Mouse (Mus musculus): Measurements from ENCODE around the gene Slc30a10. TPM values are rescaled to one million over a fixed set of nuclear protein-coding genes. Genes with fewer than 3 reads are reported as not detected.

The Slc30a10 gene
- polyA plus RNA-seq, 1 experiment, result 12.0 TPM

- no peak overlapping the region for H3K4me3 ChIP-seq (ENCODE audit: insufficient read depth, low read length)
- no peaks in the 10 kb centered on the region for H3K4me1 ChIP-seq (ENCODE audit: control insufficient read depth, insufficient read depth, low read length)
- H3K27ac ChIP-seq (ENCODE audit: insufficient read depth, low read length), result no peak overlapping the region
- TF ChIP-seq CTCF (IDR thresholded peaks at IDR 0.05; ENCODE audit: extremely low read depth, insufficient read depth, low read length) (peak; percentile 64; the same call in 1 of the 2 replicates), POLR2A (IDR thresholded peaks at IDR 0.05; ENCODE audit: extremely low read depth, insufficient read depth, low read length) (no peak)
Observed at GRCm38 (mm10) chr1:185501801-185502340, 47.2 kb downstream of the Slc30a10 start.

DNA sequence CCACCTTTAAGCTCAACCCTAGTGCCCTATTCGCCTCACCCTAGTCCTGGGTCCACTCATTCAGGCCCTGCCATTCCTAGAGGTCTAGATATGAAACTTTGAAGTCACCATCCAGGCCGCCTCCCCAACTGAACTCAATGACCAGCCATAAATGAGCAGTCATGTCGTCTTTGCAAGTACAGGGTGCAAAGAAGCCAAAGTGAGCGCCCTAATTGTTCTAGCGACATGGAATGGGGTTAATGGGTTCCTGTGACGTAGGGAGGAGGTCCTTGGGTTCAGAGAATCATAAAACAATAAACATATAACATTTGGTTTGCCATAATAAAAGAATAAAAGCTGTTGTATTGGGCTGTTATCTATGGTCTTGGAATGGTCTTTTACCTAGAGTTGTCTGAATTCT is 47.9 kb downstream of the Slc30a10 start:
- H3K4me3 ChIP-seq (ENCODE audit: insufficient read depth, low read length), result no peak overlapping the region
- no peak overlapping the region for H3K27ac ChIP-seq (ENCODE audit: insufficient read depth, low read length)
- no peak for TF ChIP-seq POLR2A (IDR thresholded peaks at IDR 0.05; ENCODE audit: extremely low read depth, insufficient read depth, low read length)
- no peak for TF ChIP-seq CTCF (IDR thresholded peaks at IDR 0.05; ENCODE audit: extremely low read depth, insufficient read depth, low read length)
- H3K4me1 ChIP-seq (ENCODE audit: control insufficient read depth, insufficient read depth, low read length), result no peaks in the 10 kb centered on the region

GRCm38 (mm10) chr1:185509042-185509441 is 54.4 kb downstream of the Slc30a10 start:
- no peak overlapping the region for H3K4me3 ChIP-seq (ENCODE audit: insufficient read depth, low read length)
- H3K27ac ChIP-seq (ENCODE audit: insufficient read depth, low read length), result no peak overlapping the region
- H3K4me1 ChIP-seq (ENCODE audit: control insufficient read depth, insufficient read depth, low read length), result no peaks in the 10 kb centered on the region
- TF ChIP-seq CTCF (IDR thresholded peaks at IDR 0.05; ENCODE audit: extremely low read depth, insufficient read depth, low read length) (no peak), POLR2A (IDR thresholded peaks at IDR 0.05; ENCODE audit: extremely low read depth, insufficient read depth, low read length) (no peak)

DNA sequence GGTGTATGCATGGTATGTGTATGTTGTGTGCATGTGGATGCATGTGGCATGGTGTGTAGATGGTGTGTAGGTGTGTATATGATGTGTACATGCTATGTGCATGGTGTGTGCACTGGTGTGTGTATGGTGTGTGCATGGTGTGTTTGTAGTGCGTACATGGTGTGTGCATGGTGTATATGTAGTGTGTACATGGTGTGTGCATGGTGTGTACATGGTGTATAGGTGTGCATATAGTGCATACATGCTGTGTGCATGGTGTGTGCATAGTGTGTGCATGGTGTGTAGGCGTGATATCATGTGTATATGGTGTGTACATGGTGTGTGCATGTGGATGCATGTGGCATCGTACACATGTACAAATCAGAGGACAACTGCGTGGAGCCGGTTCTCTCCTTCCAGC is 56.7 kb downstream of the Slc30a10 start:
- no peak for TF ChIP-seq POLR2A (IDR thresholded peaks at IDR 0.05; ENCODE audit: extremely low read depth, insufficient read depth, low read length)
- TF ChIP-seq CTCF (IDR thresholded peaks at IDR 0.05; ENCODE audit: extremely low read depth, insufficient read depth, low read length), result no peak

GRCm38 (mm10) chr1:185515526-185515979 is 60.9 kb downstream of the Slc30a10 start:
- H3K27ac ChIP-seq (ENCODE audit: insufficient read depth, low read length), result no peak overlapping the region
- H3K4me3 ChIP-seq (ENCODE audit: insufficient read depth, low read length), result no peak overlapping the region
- TF ChIP-seq POLR2A (IDR thresholded peaks at IDR 0.05; ENCODE audit: extremely low read depth, insufficient read depth, low read length), result no peak
- no peak for TF ChIP-seq CTCF (IDR thresholded peaks at IDR 0.05; ENCODE audit: extremely low read depth, insufficient read depth, low read length)
- H3K4me1 ChIP-seq (ENCODE audit: control insufficient read depth, insufficient read depth, low read length), result no peaks in the 10 kb centered on the region

More for the DNA sequence above, 56.7 kb downstream of the Slc30a10 start:
- Histone ChIP-seq H3K27ac (ENCODE audit: insufficient read depth, low read length) (no peak overlapping the region), H3K4me1 (ENCODE audit: control insufficient read depth, insufficient read depth, low read length) (no peaks in the 10 kb centered on the region), H3K4me3 (ENCODE audit: insufficient read depth, low read length) (no peak overlapping the region)

GRCm38 (mm10) chr1:185516041-185516440 is 61.4 kb downstream of the Slc30a10 start:
- no peak for TF ChIP-seq POLR2A (IDR thresholded peaks at IDR 0.05; ENCODE audit: extremely low read depth, insufficient read depth, low read length)
- TF ChIP-seq CTCF (IDR thresholded peaks at IDR 0.05; ENCODE audit: extremely low read depth, insufficient read depth, low read length), result no peak
- H3K4me3 ChIP-seq (ENCODE audit: insufficient read depth, low read length), result no peak overlapping the region
- no peak overlapping the region for H3K27ac ChIP-seq (ENCODE audit: insufficient read depth, low read length)
- H3K4me1 ChIP-seq (ENCODE audit: control insufficient read depth, insufficient read depth, low read length), result no peaks in the 10 kb centered on the region

GRCm38 (mm10) chr1:185517566-185517965 is 62.9 kb downstream of the Slc30a10 start:
- H3K4me1 ChIP-seq (ENCODE audit: control insufficient read depth, insufficient read depth, low read length), result no peaks in the 10 kb centered on the region
- H3K4me3 ChIP-seq (ENCODE audit: insufficient read depth, low read length), result no peak overlapping the region
- TF ChIP-seq CTCF (IDR thresholded peaks at IDR 0.05; ENCODE audit: extremely low read depth, insufficient read depth, low read length) (peak; percentile 39; the same call in 1 of the 2 replicates), POLR2A (IDR thresholded peaks at IDR 0.05; ENCODE audit: extremely low read depth, insufficient read depth, low read length) (no peak)
- H3K27ac ChIP-seq (ENCODE audit: insufficient read depth, low read length), result no peak overlapping the region

Other genes with a start within 250 kb of the Slc30a10 start
- gene Iars2, start 125.5 kb upstream of the Slc30a10 start, polyA plus RNA-seq (2012; rRNA removed), result 23.7 and 26.1 TPM in 2 replicates
- 80.6 and 84.8 TPM in 2 replicates for gene Bpnt1, start 122.7 kb upstream of the Slc30a10 start, polyA plus RNA-seq (2012; rRNA removed)
- gene Eprs, start 91.8 kb upstream of the Slc30a10 start, polyA plus RNA-seq (2012; rRNA removed), result 29.2 and 29.4 TPM in 2 replicates

Measured in cortical plate, adult 2 months (tissue).